ENCODE assay signal across 9 mouse cellular contexts in genomic region chr2:27813370-27813769, GRCm38 (mm10).
DNase-seq lines count a peak whose midpoint lies in the region; ATAC-seq lines count a peak whose summit lies in the region.
"Had no signal": no experiment of that assay in that cellular context is flagged by ENCODE, and none has a peak within 500 bp of the region (broad histone marks: within the 10 kb centered on the region; RNA-seq: fewer than 3 reads in every experiment).

No protein-coding gene starts in this region.

- WGBS in kidney, embryonic 16.5 days, result 42% methylated on average over 6 of the region's 6 CpGs

- 0 out of 2 replicates have a peak overlapping the region, but pooled peaks have one; percentile 5 for H3K27ac ChIP-seq in kidney, embryonic 16.5 days (ENCODE audit: low read length)

- ATAC-seq in kidney, embryonic 16.5 days (ENCODE audit: low FRiP score, low TSS enrichment), result peak; percentile 84; the same call in 1 of the 2 replicates

- H3K4me3 ChIP-seq in kidney, embryonic 16.5 days (ENCODE audit: low read length), result no peak overlapping the region

- H3K4me1 ChIP-seq in kidney, embryonic 16.5 days (ENCODE audit: insufficient read depth, low read length), result peaks cover under 1% of the 10 kb centered on the region; the same call in 1 of the 2 replicates

- H3K9me3 ChIP-seq in kidney, embryonic 16.5 days (ENCODE audit: low read length), result 0 out of 2 replicates have a peak, but pooled peaks cover 4% of the 10 kb centered on the region
- H3K9me3 ChIP-seq: G1E had no signal

- no peak overlapping the region for H3K9ac ChIP-seq in kidney, embryonic 16.5 days (replicated peaks; ENCODE audit: low read length)

- H3K4me2 ChIP-seq in kidney, embryonic 16.5 days (replicated peaks; ENCODE audit: low read depth, low read length), result no peak overlapping the region

- H3K27me3 ChIP-seq in kidney, embryonic 16.5 days (ENCODE audit: insufficient read depth, low read length), result no peaks in the 10 kb centered on the region

- DNase-seq in kidney, adult 18-20 months, result no peak
- DNase-seq in adrenal gland, postnatal 14 days, result peak; percentile 47
- peak; percentile 74 to 84 for DNase-seq in gastrocnemius, postnatal 4 days (ENCODE audit: low spot score in 2 of 2)
- DNase-seq in lung, postnatal 10 days, result peak; percentile 85
- no peak for DNase-seq in layer of hippocampus, adult 9-11 months
- no peak for DNase-seq in right cerebral cortex, adult 2 months (ENCODE audit: low spot score in 2 of 2)
- DNase-seq in thymus, postnatal 14 days, result no peak

- H3K36me3 ChIP-seq in kidney, embryonic 16.5 days (ENCODE audit: insufficient read depth, low read length), result no peaks in the 10 kb centered on the region
- H3K36me3 ChIP-seq: G1E had no signal

Comparison
In these comparisons a context has a peak if more than half of its experiments do, and no peak if none do; other contexts are left out.
1. DNase-seq: peak in adrenal gland, postnatal 14 days (single experiment), gastrocnemius, postnatal 4 days (2 of 2) and lung, postnatal 10 days (single experiment); none in kidney, adult 18-20 months (single experiment), layer of hippocampus, adult 9-11 months (single experiment), right cerebral cortex, adult 2 months (0 of 2) and thymus, postnatal 14 days (single experiment).